Mouse (Mus musculus) CH12.LX (cell line): ENCODE measurements around the gene Susd3. TPM values are rescaled to one million over a fixed set of nuclear protein-coding genes. Genes with fewer than 3 reads are reported as not detected.

ENCODE experiments used
- DNase-seq: peaks from one replicate; pipeline ENCODE4 v3.0.0-alpha.2; 2013; ENCODE audit errors: extremely low read depth
- H3K27ac ChIP-seq: 2 replicates; pipeline ENCODE4 v1.5.1; 2012; ENCODE audit warnings: low read depth, mild to moderate bottlenecking, control low read depth, moderate library complexity; ENCODE audit not compliant: insufficient read depth
- H3K27me3 ChIP-seq: replicated peaks from 2 replicates; pipeline ENCODE3; 2012; ENCODE audit warnings: inconsistent platforms
- H3K36me3 ChIP-seq, 2 experiments: replicated peaks in 1 of 2; 2 replicates each; pipeline versions ENCODE3 to v1.6.1; 2012; ENCODE audit warnings: inconsistent platforms in 1 of 2, low read length in 1 of 2, mild to moderate bottlenecking in 1 of 2, mixed read lengths in 1 of 2, moderate library complexity in 1 of 2; ENCODE audit not compliant: control insufficient read depth in 1 of 2, insufficient read depth in 1 of 2
- H3K4me1 ChIP-seq, 2 experiments: 2 replicates each; pipeline ENCODE4 v1.6.1; 2012; ENCODE audit warnings: inconsistent platforms in 1 of 2, moderate library complexity in 1 of 2; ENCODE audit not compliant: insufficient read depth in 2 of 2, control insufficient read depth in 1 of 2
- H3K4me2 ChIP-seq: 2 replicates; pipeline ENCODE4 v1.6.1; 2012; ENCODE audit warnings: low read depth, mild to moderate bottlenecking, control low read depth; ENCODE audit not compliant: poor library complexity, insufficient read depth, severe bottlenecking
- H3K4me3 ChIP-seq, 3 experiments: fragments of 150-350 bp in 1 of 3; sonication (generic) in 1 of 3; replicated peaks in 1 of 3; 2 replicates each; pipeline versions ENCODE3 to v1.5.1; 2011 to 2012; ENCODE audit warnings: low read depth in 2 of 3, low read length in 2 of 3, mild to moderate bottlenecking in 2 of 3, moderate library complexity in 2 of 3, control low read depth in 1 of 3, improper control_type of control experiment in 1 of 3, inconsistent platforms in 1 of 3, mixed read lengths in 1 of 3; ENCODE audit not compliant: poor library complexity in 1 of 3
- H3K79me2 ChIP-seq: replicated peaks from 2 replicates; pipeline ENCODE4 v1.6.1; 2012; ENCODE audit warnings: mild to moderate bottlenecking, moderate library complexity; ENCODE audit not compliant: control insufficient read depth, poor library complexity, insufficient read depth, severe bottlenecking; ENCODE audit errors: extremely low read depth
- H3K9ac ChIP-seq: 2 replicates; pipeline ENCODE4 v1.6.1; 2012; ENCODE audit warnings: low read depth, mild to moderate bottlenecking, control low read depth, moderate library complexity; ENCODE audit not compliant: insufficient read depth
- H3K9me3 ChIP-seq: replicated peaks from 2 replicates; pipeline ENCODE3; 2012; ENCODE audit warnings: low read length, inconsistent platforms, mixed read lengths
- BHLHE40 ChIP-seq: IDR thresholded peaks from 2 replicates; pipeline ENCODE4 v1.6.1; 2011; ENCODE audit warnings: mild to moderate bottlenecking, low read depth, low read length, improper control_type of control experiment
- CHD1 ChIP-seq: IDR thresholded peaks from 2 replicates; pipeline ENCODE4 v1.6.1; 2012; ENCODE audit warnings: low read depth, low read length, improper control_type of control experiment, inconsistent platforms
- ELF1 ChIP-seq: IDR thresholded peaks from 2 replicates; pipeline ENCODE4 v1.6.1; 2014; ENCODE audit warnings: low read depth, mild to moderate bottlenecking, inconsistent platforms, low read length, improper control_type of control experiment
- HCFC1 ChIP-seq: IDR thresholded peaks from 2 replicates; pipeline ENCODE4 v1.6.1; 2012; ENCODE audit warnings: low read depth, mild to moderate bottlenecking, inconsistent platforms, low read length, improper control_type of control experiment
- KAT2A ChIP-seq: IDR thresholded peaks from 2 replicates; pipeline ENCODE4 v1.6.1; 2012; ENCODE audit warnings: low read length, improper control_type of control experiment, inconsistent platforms; ENCODE audit not compliant: insufficient replicate concordance
- MAFK ChIP-seq: IDR thresholded peaks from 2 replicates; pipeline ENCODE4 v1.6.1; 2011; ENCODE audit warnings: low read length, improper control_type of control experiment; ENCODE audit not compliant: insufficient replicate concordance
- MAX ChIP-seq: IDR thresholded peaks from 2 replicates; pipeline ENCODE4 v1.6.1; 2011; ENCODE audit warnings: low read length, improper control_type of control experiment
- MAZ ChIP-seq: IDR thresholded peaks from 2 replicates; pipeline ENCODE4 v1.6.1; 2012; ENCODE audit warnings: low read depth, mild to moderate bottlenecking, inconsistent platforms, low read length, improper control_type of control experiment, moderate library complexity
- MEF2A ChIP-seq: IDR thresholded peaks from 2 replicates; pipeline ENCODE4 v1.6.1; 2014; ENCODE audit warnings: low read depth, mild to moderate bottlenecking, inconsistent platforms, low read length, improper control_type of control experiment, borderline replicate concordance
- MYC ChIP-seq: IDR thresholded peaks from 2 replicates; pipeline ENCODE4 v1.6.1; 2011; ENCODE audit warnings: low read depth, mild to moderate bottlenecking, improper control_type of control experiment, low read length
- NELFE ChIP-seq: IDR thresholded peaks from 2 replicates; pipeline ENCODE4 v1.6.1; 2011; ENCODE audit warnings: low read depth, low read length, improper control_type of control experiment
- NRF1 ChIP-seq: IDR thresholded peaks from 2 replicates; pipeline ENCODE4 v1.6.1; 2014; ENCODE audit warnings: low read depth, mild to moderate bottlenecking, inconsistent platforms, low read length, improper control_type of control experiment, moderate library complexity
- PAX5 ChIP-seq: IDR thresholded peaks from 2 replicates; pipeline ENCODE4 v1.6.1; 2012; ENCODE audit warnings: low read length, inconsistent platforms, mixed read lengths
- POLR2AphosphoS2 ChIP-seq: IDR thresholded peaks from 2 replicates; pipeline ENCODE4 v1.6.1; 2011; ENCODE audit warnings: low read depth, low read length, improper control_type of control experiment
- RAD21 ChIP-seq: IDR thresholded peaks from 2 replicates; pipeline ENCODE4 v1.6.1; 2011; ENCODE audit warnings: low read depth, mild to moderate bottlenecking, low read length, improper control_type of control experiment, moderate library complexity
- RCOR1 ChIP-seq: conservative IDR thresholded peaks from 2 replicates; pipeline ENCODE4 v1.6.1; 2012; ENCODE audit warnings: low read depth, mild to moderate bottlenecking, inconsistent platforms, low read length, improper control_type of control experiment
- SMC3 ChIP-seq: IDR thresholded peaks from 2 replicates; pipeline ENCODE4 v1.6.1; 2011; ENCODE audit warnings: low read depth, low read length, improper control_type of control experiment
- TBP ChIP-seq: conservative IDR thresholded peaks from 2 replicates; pipeline ENCODE4 v1.6.1; 2011; ENCODE audit warnings: low read depth, low read length, improper control_type of control experiment
- UBTF ChIP-seq: IDR thresholded peaks from 2 replicates; pipeline ENCODE4 v1.6.1; 2012; ENCODE audit warnings: low read depth, mild to moderate bottlenecking, inconsistent platforms, low read length, improper control_type of control experiment, moderate library complexity
- USF1 ChIP-seq: IDR thresholded peaks from 2 replicates; pipeline ENCODE4 v1.6.1; 2014; ENCODE audit warnings: low read depth, mild to moderate bottlenecking, inconsistent platforms, low read length, improper control_type of control experiment
- USF2 ChIP-seq: conservative IDR thresholded peaks from 2 replicates; pipeline ENCODE4 v1.6.1; 2011; ENCODE audit warnings: low read depth, low read length, improper control_type of control experiment
- ZC3H11A ChIP-seq: IDR thresholded peaks from 2 replicates; pipeline ENCODE4 v1.6.1; 2012; ENCODE audit warnings: low read depth, mild to moderate bottlenecking, inconsistent platforms, low read length, improper control_type of control experiment
- ZMIZ1 ChIP-seq: IDR thresholded peaks from 2 replicates; pipeline ENCODE4 v1.6.1; 2012; ENCODE audit warnings: low read depth, mild to moderate bottlenecking, inconsistent platforms, low read length, improper control_type of control experiment
- ZNF384 ChIP-seq: IDR thresholded peaks from 2 replicates; pipeline ENCODE4 v1.6.1; 2012; ENCODE audit warnings: low read depth, low read length, improper control_type of control experiment, inconsistent platforms
- dilution Hi-C: fragments of 300-500 bp; cut with MboI; formaldehyde crosslinking; loops from 2 replicates; pipeline ENCODE4 v1.14.3; 2020; ENCODE audit warnings: low sequenced_read_pairs; ENCODE audit not compliant: extremely low pct_unique_long_range_greater_than_20kb, extremely low pct_ligation_motif_present
- in situ Hi-C: fragments of 300-500 bp; cut with MboI; formaldehyde crosslinking; loops from 3 replicates; pipeline ENCODE4 v1.14.3; 2019; ENCODE audit warnings: low sequenced_read_pairs, low pct_ligation_motif_present, low pct_unique_long_range_greater_than_20kb, mixed read lengths
- polyA plus RNA-seq: library from polyadenylated mRNA; unstranded; fragments of >175 nt; gene quantifications from 2 replicates; pipeline ENCODE4 v1.2.1, GENCODE M21; 2012; ENCODE audit warnings: low read depth; ENCODE audit not compliant: insufficient read length
- total RNA-seq, 2 experiments: library from RNA; depleted of rRNA; stranded (reverse); fragments of 300-350 nt in 1 of 2; fragments of >200 nt in 1 of 2; gene quantifications; 2 replicates each; pipeline ENCODE4 v1.2.3; 2012 to 2014

Susd3 gene
- total and polyA plus RNA-seq, 3 experiments = 6.0 to 19.0 (median 12.0) TPM

GRCm38 (mm10) chr13:49215128-49215503 is 33.4 kb downstream of the Susd3 start:
- dilution Hi-C loops (no loop called here), in situ Hi-C loops (no loop called here)
- Histone ChIP-seq H3K79me2 (no peaks in the 10 kb centered on the region), H3K9me3 (no peaks in the 10 kb centered on the region), H3K27me3 (peaks cover 32% of the 10 kb centered on the region), H3K36me3 (no peaks in the 10 kb centered on the region), H3K4me2 (peak overlapping the region; percentile 96), H3K4me1 (peaks cover 0 to 21% of the 10 kb centered on the region in 2 experiments; a peak in 2 of 4 replicates), H3K4me3 (peak overlapping the region in 2 of 3 experiments; percentile 64 to 85), H3K9ac (peak overlapping the region; percentile 58; the same call in 1 of the 2 replicates), H3K27ac (no peak overlapping the region)
- TF ChIP-seq NRF1 = no peak
- no peak for TF ChIP-seq RAD21
- no peak for TF ChIP-seq USF1
- TF ChIP-seq KAT2A = no peak
- TF ChIP-seq MEF2A = no peak
- TF ChIP-seq PAX5 = no peak
- no peak for TF ChIP-seq MAFK
- TF ChIP-seq SMC3 = no peak
- no peak for TF ChIP-seq TBP
- no peak for TF ChIP-seq BHLHE40
- TF ChIP-seq ZMIZ1 = no peak
- TF ChIP-seq CHD1 = no peak
- no peak for TF ChIP-seq MAZ
- no peak for TF ChIP-seq UBTF
- no peak for TF ChIP-seq HCFC1
- no peak for TF ChIP-seq ZNF384
- TF ChIP-seq MYC = no peak
- no peak for TF ChIP-seq RCOR1
- TF ChIP-seq ZC3H11A = no peak
- TF ChIP-seq ELF1 = no peak
- DNase-seq = no peak

- Histone ChIP-seq H3K4me2 (no peak overlapping the region), H3K9ac (no peak overlapping the region), H3K4me1 (peaks cover 0 to 21% of the 10 kb centered on the region in 2 experiments; a peak in 2 of 4 replicates), H3K4me3 (no peak overlapping the region), H3K27ac (no peak overlapping the region), H3K79me2 (no peaks in the 10 kb centered on the region), H3K9me3 (no peaks in the 10 kb centered on the region), H3K27me3 (peaks cover 32% of the 10 kb centered on the region), H3K36me3 (no peaks in the 10 kb centered on the region)
- DNase-seq = no peak
- TF ChIP-seq ZC3H11A (no peak), POLR2AphosphoS2 (no peak), MYC (no peak), MAX (no peak), MEF2A (no peak), NELFE (no peak), RCOR1 (no peak), USF2 (no peak)
- in situ Hi-C loops (no loop called here), dilution Hi-C loops (no loop called here)
Measured at GRCm38 (mm10) chr13:49214454-49214853, 34.1 kb downstream of the Susd3 start.
